Mouse (Mus musculus) liver, embryonic 14.5 days (tissue): ENCODE data around the gene Gtf3c1.

Experiments used
- CTCF ChIP-seq: IDR thresholded peaks from 2 replicates; pipeline ENCODE4 v1.5.1; 2016; ENCODE audit warnings: antibody characterized with exemption, low read depth, control low read depth
- EP300 ChIP-seq: IDR thresholded peaks from 2 replicates; pipeline ENCODE4 v1.6.1; 2016; ENCODE audit warnings: antibody characterized with exemption, low read depth

- no peak for TF ChIP-seq CTCF
- no peak for TF ChIP-seq EP300
These were observed 27.6 kb downstream of the Gtf3c1 start for GRCm38 (mm10) chr7:125679936-125680335.
